Mouse (Mus musculus): ENCODE results near the gene Nlgn2.

DNA sequence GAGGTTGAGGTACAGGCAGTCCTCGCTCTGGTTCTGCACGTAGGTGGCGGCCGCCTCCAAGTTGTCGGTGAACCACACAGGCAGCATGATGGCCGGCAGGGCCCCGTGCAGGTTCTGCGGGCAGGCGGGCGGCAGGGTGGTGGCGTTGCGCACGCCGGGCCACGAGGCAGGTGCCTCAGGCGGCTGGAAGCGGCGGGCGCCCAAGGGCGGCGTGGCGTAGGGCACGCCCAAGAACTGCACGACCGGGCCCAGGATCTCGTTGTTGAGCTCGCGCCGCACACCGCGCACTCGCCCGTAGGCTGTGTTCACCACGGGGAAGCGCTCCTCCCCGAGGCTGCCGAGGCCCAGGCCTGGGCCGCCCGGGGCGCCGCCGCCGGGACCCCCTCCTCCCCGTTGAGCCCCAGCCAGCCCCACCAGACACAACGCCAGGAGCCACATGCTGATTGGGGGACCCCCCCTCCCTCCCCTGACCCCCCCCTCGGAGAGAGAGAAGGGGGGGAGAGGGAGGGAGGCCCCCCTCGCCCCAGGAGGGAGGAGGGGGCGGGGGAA is 3.5 kb downstream of the Nlgn2 start:
- TF ChIP-seq MYC (IDR thresholded peaks at IDR 0.05; ENCODE audit: low read depth, low read length) (peak; percentile 57), SIN3A (IDR thresholded peaks at IDR 0.05; ENCODE audit: low read length) (no peak), CTCF (IDR thresholded peaks at IDR 0.05 in 2 of 3, conservative IDR thresholded peaks at IDR 0.05 in 1 of 3; ENCODE audit: control insufficient read depth in 1 of 3, insufficient read depth in 1 of 3, low read depth in 2 of 3, low read length in 3 of 3, poor library complexity in 1 of 3, severe bottlenecking in 1 of 3) (peak in 1 of 3 experiments; percentile 8; a peak in 1 of 6 replicates), RAD21 (IDR thresholded peaks at IDR 0.05; ENCODE audit: low read depth, low read length) (no peak), CHD1 (IDR thresholded peaks at IDR 0.05; ENCODE audit: low read depth, low read length) (peak; percentile 26; the same call in 1 of the 2 replicates), GATA1 (IDR thresholded peaks at IDR 0.05; ENCODE audit: low read depth, low read length) (no peak), POLR2A (IDR thresholded peaks at IDR 0.05; ENCODE audit: control insufficient read depth in 1 of 2, insufficient read depth in 1 of 2, low read depth in 1 of 2, low read length in 2 of 2, poor library complexity in 1 of 2) (peak; percentile 69 to 93; a peak in 3 of 4 replicates), ZNF384 (IDR thresholded peaks at IDR 0.05; ENCODE audit: low read depth, low read length) (no peak), EP300 (IDR thresholded peaks at IDR 0.05; ENCODE audit: low read depth in 1 of 2, low read length in 2 of 2) (no peak), MAZ (IDR thresholded peaks at IDR 0.05; ENCODE audit: low read depth, low read length) (peak; percentile 91; the same call in 1 of the 2 replicates)
